Mouse (Mus musculus) left cerebral cortex, adult 11 months (tissue): ENCODE results near the gene Rcsd1.

Source experiments
- DNase-seq: peaks from one replicate; pipeline ENCODE4 v3.0.0; 2022; ENCODE audit warnings: low spot score

The Rcsd1 gene

GRCm38 (mm10) chr1:165625896-165626295 lies 83.7 kb downstream of the Rcsd1 start:
- no peak for DNase-seq

- no peak for DNase-seq
These were observed 84.5 kb downstream of the Rcsd1 start for GRCm38 (mm10) chr1:165625058-165625457.

- no peak for DNase-seq
These were observed 91.3 kb downstream of the Rcsd1 start for GRCm38 (mm10) chr1:165618201-165618624.

DNA sequence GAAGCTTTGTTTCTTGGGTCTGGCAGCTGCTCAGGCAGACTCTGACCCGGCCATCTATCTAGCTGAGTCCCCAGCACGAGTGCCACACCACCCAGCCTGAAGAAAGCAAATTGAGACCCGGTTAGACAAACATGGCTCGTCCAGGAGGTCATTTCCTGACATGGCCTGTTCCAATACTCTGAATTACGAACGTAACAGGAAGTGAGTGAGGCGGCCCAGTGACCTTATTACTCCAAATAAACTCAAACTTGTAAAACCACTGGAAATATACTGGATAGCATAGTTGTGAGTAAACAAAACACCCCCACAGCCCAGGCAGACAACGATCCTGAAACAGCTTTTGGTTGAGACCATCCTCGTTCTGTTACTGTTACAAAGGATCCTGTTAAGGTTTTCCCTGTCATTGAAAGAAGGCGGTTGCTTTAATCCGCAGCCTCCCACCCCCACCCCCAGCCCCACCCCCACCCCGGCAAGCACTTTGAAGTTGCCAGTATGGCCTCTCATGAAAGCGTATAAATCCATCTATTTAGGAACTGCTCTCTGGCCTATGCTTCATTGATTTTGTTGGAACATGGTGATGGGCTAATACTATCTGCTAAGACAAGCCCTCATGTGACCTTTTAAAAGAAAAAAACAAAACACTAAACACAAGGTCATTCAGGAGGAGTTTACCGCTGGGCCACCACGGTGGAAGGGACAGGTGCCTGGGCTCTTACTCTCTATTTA lies 92.2 kb downstream of the Rcsd1 start:
- no peak for DNase-seq

GRCm38 (mm10) chr1:165616652-165617051 lies 92.9 kb downstream of the Rcsd1 start:
- DNase-seq = no peak

DNA sequence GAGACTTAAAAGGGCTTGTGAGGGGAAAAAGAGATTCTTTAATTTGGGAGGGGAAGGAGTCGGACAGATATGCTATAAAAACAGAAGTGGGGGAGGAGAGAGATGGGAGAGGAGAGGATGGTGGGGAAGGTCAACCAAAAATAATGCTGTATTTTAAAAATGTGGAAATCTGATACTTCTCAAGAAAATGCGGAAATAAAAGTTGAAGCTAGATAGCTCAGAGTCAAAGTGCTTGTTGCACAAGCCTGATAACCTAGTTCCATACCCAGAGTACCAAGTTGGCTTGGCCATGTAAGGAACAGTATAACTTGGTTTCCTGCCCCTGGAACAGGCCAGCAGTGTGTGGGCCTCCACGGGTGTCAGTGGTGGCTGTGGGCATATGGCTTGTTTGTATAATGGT lies 94.8 kb downstream of the Rcsd1 start:
- DNase-seq = no peak

DNA sequence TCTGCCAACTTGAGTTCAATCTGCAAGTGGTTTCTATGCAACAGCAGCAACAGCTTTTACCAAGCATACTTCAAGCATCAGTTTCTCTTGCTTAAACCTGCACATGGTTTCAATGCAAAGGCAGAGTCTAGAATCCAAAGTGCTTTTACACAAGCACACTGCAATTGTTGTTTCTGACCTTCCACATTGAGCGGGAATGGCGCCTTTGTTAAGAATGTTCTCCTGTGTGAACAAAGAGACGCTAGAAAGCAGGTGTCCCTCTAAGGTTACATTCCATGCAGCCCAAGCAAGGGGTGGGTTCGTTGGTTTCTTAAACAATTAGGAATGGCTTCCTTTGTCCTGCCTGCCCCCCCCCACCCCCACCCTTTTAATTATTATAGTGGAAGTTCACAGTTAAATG lies 95.6 kb downstream of the Rcsd1 start:
- DNase-seq = no peak

DNA sequence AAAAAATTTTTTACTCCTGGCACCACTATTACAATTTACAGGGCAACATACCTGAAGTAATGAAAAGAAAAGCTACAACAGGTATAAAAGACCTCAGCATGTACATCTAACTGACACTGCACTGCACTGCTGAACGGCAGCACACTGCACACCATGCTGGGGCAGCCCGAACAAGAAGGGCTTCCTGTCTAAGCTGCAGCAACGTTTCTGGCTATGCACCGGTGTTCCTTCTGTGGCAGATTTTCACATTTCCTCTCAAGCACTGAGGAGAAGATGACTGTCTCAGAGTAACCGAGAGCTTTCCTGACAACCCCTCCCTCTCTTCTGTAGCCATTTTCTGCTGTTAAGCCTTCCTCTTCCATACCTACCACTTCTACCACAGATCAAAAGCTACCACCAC lies 96.8 kb downstream of the Rcsd1 start:
- no peak for DNase-seq

GRCm38 (mm10) chr1:165610321-165610999 lies 99.1 kb downstream of the Rcsd1 start:
- DNase-seq = peak; percentile 32

GRCm38 (mm10) chr1:165609495-165610320 lies 99.8 kb downstream of the Rcsd1 start:
- DNase-seq = no peak

- no peak for DNase-seq
These were observed 100.7 kb downstream of the Rcsd1 start for GRCm38 (mm10) chr1:165608904-165609303.

GRCm38 (mm10) chr1:165605774-165606173 lies 103.8 kb downstream of the Rcsd1 start:
- DNase-seq = no peak

DNA sequence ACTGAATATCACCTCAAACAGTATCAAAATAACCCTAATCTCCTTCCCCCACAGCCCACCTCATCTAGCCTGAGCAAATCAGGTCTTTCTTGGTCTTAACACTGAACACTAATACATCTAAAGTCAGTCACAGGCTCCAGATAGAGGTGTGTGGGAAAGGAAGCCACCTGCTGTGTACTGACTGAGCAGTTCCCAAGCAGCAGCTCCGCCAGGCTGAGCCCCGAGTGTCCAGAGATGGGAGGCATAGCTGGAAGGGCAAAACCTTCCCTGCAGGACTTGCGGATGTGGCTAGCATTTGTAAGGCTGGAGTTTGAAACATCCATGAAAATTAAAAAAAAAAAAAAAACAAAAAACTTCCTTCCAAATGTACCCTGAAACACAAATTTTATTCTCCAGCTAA lies 104.4 kb downstream of the Rcsd1 start:
- no peak for DNase-seq

- DNase-seq = no peak
These were observed 105.4 kb downstream of the Rcsd1 start for GRCm38 (mm10) chr1:165604203-165604602.

- DNase-seq = no peak
These were observed 106.3 kb downstream of the Rcsd1 start for GRCm38 (mm10) chr1:165603218-165603617.

DNA sequence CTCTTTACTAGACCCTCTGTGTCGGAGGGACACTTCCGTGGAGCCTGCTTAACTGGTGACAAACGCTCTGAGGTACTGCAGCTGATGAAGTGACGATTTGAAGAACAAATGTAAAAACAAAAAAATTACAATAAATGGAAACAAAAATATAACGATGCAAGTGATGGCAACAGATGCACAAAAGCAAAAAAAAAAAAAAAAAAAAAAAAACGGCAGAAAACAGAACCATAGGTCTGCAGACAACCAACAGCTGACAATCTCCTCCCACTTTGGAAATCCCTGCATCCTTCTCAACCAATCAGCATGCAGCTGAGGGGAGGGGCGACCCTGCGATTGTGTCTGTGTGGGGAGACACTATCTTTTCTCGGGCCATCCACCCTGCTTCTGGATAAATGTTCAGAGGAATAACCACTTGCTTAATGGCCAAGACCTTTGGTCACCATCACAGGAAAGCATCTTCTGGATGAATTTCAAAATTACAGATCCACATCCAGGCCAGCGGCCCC lies 107.7 kb downstream of the Rcsd1 start:
- DNase-seq = no peak
